Mouse (Mus musculus) heart, postnatal 10 days (tissue): ENCODE data around the gene Osbpl8. TPM values are rescaled to one million over a fixed set of nuclear protein-coding genes. Genes with fewer than 3 reads are reported as not detected.

Source experiments
- DNase-seq, 2 experiments: peaks; one replicate each; pipeline ENCODE4 v3.0.0; 2021
- intact Hi-C: fragments of 180-260 bp; cut with DNase I; formaldehyde crosslinking; loops from one replicate; pipeline ENCODE4 v1.15.1; 2025
- total RNA-seq, 2 experiments: library from RNA; stranded (reverse); gene quantifications; 2 replicates each; pipeline ENCODE4 v1.2.3; 2021

Gene Osbpl8
- total RNA-seq, 2 experiments from 2014 or later = 82.1 to 88.1 TPM

DNA sequence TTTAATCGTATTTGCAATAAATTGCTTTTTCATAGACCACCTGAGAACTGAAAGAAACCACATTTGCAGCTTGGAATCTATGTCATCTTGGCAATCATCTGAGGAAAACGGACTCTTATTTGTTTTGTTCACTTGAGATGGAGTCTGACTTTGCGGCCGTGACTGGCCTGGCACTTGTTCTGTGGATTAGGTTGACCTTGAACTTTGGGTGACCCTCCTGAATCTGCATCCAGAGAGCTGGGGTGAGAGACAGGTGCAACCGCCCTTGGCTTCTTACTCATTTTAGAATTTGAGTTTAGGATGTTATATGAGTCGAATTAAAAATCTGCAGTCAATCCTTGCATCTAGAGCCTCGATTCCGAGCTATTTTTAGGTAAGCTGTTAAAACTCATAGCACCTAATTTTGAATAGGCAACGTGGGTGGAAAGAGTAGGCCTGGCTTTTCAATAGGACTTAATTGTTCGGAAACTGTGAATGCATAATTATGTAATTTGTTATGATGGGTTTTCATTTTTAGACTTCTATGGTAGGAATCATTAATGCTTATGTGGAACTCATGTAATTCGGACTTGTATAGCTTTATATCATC, 20.1 kb upstream of the Osbpl8 start:
- DNase-seq = no peak
- intact Hi-C loops = no loop called here

DNA sequence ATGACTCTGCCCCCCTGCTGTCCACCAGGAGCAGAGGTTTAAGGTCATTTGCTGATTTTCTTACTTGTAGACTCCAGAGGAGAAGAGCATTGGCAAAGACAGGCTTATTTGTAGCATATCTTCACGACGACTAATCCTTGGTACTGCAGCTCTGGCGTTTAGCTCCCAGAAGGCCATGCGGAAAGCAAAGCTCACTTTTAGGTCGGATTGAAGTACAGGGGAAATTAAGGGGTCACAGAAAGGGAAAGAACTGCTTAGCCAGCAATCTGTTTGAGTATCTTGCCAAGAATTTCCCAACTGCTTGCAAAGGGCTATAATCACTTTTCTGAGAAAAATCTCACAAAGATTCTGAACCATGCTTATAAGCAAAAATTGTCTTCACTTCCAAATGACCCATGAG, 14.8 kb upstream of the Osbpl8 start:
- DNase-seq = no peak
- intact Hi-C loops = no loop called here

DNA sequence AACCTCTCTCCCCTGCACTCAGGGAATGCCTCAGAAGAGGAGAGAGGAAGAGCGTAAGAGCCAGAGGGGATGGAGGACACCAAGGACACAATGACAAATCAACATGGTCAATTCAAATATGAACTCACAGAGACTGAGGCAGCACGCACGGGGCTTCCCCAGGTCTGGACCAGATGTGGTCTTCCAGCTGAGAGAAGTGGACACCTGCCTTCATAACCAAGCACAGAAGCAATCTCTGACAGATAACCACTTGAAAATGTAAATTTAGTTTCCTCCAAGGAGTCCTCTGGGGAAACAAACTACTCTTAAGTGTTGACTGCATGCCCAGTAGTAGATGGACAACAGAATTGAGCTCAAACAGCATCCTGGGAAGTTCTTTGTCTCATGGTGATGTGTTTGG, 9.5 kb upstream of the Osbpl8 start:
- intact Hi-C loops = no loop called here
- DNase-seq = no peak

DNA sequence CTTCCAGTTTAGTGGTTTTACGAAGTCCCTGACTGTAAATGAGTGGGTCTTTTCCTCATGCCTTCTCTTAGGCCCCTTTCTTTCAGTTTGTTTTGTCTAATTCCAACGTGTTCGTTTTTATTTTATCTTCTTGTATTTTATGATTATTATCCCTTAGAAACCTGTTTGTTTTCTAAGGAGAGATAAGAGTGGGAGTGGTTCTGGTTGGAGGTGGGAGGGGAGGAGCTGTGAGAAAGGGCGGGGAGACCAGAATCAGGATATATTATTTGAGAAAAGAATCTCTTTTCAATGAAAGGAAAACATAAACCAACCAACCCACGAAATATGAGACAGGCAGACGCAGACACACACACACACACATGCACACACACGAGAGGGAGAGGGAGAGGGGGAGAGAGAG, 9.0 kb upstream of the Osbpl8 start:
- DNase-seq = no peak
- intact Hi-C loops = no loop called here

DNA sequence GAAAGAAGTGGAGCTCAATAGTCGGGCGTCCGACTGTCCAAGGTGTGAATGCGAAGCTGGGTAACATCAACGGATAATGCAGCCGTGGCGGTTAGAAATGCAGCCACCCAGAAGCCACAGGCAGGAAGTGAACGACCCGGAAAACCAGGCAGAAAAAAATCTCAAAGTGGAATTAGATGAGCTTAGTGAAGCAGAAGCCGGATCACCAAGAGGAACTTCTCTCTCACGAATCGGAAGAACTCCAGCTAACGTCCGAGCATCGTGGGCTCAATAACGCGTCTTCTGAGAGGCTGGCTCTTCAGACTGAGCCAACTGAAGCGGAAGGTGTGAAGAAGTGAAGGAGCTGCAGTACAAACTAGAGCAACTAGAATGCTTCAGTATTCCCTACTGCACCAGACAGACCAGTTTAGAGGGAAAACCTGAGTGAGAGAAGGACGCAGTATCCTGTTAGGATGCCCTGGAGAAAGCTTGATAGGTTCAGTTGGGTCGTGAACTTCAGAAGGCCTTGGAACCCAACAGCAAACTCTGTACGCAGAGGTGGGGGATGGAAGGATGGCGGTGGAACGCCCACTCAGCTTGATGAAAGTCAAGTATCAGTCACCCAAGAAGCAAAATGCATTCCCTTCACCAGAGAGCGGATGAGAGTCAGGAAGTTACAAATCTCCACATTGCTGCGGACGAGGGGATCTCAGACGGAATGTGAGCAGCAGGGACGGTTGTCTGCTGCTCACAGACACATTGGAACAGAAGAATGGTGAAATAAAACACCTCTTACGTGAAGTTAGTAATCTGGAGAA, 8.0 kb upstream of the Osbpl8 start:
- intact Hi-C loops = no loop called here
- no peak for DNase-seq

DNA sequence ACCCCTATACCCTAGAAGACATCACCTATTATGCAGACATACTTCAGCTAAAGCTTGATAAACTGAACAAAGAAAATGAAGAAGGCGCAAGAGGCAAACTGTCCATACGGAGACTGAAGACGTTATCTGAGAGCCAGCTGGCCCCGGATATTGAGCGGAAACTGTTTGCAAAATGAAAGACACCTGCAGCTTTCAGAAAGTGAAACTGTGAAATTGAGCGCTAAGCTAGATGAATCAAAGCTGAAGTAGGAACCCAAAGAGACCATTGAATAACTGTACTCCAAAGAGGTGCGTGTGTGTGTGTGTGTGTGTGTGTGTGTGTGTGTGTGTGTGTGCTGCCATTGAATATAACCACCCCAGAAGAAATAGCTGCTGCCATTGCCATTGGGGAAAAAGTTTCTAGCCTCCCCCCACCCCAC, 7.3 kb upstream of the Osbpl8 start:
- DNase-seq = no peak
- intact Hi-C loops = no loop called here

DNA sequence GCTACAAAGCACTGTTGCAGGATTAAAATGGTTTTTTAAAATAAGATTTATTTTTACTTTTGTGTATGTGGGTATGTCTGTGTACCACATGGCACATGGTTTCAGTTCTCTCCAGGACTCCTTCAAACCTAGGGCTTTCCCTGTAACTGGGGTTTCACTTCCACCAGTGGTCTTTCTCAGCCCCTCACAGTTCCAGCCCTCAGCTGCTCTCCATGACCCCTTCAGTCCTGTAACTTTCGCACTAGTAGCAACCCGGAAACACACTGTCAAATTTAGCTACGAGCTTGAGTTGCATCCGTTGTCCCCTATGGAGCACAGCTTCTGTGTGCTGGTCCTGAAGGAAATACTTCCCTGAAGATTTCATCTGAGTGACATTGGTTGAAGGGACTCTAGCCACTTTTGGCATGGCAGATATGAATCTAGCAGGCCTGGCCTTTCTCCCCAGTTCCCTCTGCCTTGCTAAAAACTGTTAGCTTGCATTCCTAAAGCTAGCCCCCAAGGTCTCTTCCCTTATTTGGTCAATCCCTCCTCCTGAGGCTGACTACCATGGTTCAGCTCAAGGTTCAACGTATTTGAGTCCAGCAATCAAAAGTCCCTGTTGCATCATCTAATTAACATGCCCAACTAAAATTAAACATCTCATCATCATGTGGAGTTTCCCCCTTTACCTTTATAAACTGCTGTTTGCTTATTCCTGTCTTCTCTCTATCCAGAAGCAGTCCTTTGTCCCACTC, 4.6 kb upstream of the Osbpl8 start:
- DNase-seq = no peak
- intact Hi-C loops = loop anchor here (5.0 kb wide), 1 partner anchor 173 kb away; no protein-coding TSS in a partner anchor

DNA sequence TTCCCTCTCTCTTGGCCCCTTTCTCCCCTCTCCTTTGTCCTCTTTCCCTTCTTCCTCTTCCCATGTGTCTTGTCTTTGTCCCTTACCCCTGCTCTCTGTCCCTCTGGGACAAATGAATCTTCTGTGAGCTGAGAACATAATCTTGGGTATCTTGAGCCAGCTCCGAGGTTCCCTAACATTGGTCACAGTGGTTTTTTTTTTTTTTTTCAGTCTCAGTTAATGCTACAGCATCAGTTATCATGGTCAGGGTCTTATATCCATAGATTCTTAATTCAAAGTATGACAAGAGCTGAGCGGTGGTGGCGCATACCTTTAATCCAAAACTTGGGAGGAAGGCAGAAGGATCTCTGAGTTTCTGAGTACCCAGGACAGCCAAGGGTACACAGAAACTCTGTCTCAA, 4.0 kb upstream of the Osbpl8 start:
- no peak for DNase-seq
- intact Hi-C loops = loop anchor here (5.0 kb wide), 1 partner anchor 173 kb away; no protein-coding TSS in a partner anchor

DNA sequence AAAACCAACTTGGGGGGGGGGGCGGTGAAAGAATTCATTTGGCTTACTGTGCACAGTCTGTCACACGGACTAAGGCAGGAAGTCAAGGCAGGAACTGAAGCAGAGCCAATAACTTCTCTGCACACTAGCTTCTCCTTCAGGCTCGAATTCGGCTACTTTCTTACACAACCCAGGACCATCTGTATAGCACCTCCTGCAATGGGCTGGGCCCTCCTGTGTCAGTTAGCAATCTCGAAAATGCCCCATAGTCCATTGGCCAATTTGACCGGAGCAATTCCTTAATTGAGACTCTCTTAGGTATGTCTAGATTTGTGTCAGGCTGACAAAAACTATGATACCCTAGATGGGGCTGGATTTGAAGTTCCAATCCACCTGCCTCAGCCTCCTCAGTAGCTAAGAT, 3.2 kb upstream of the Osbpl8 start:
- no peak for DNase-seq
- intact Hi-C loops = loop anchor here (5.0 kb wide), 1 partner anchor 174 kb away; no protein-coding TSS in a partner anchor

DNA sequence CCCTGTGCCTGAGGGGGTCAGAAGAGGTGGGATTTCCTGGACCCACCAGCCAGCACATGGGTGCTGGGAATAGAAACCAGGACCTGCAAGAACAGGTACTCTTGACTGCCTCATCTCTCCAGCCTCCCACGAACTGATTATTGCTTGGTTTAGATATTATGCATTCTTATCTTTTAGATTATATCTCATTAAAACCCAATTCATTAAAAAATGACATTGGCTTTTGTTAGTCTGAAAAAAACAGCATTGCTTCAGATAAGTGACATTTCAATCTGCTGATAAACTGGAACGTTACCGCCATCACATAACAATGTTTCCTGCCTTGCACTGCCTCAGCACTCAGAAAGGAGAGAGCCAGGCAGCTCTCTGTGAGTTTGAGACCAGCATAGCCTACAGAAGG, 1.5 kb upstream of the Osbpl8 start:
- intact Hi-C loops = loop anchor here (5.0 kb wide), 1 partner anchor 176 kb away; no protein-coding TSS in a partner anchor
- DNase-seq = no peak

DNA sequence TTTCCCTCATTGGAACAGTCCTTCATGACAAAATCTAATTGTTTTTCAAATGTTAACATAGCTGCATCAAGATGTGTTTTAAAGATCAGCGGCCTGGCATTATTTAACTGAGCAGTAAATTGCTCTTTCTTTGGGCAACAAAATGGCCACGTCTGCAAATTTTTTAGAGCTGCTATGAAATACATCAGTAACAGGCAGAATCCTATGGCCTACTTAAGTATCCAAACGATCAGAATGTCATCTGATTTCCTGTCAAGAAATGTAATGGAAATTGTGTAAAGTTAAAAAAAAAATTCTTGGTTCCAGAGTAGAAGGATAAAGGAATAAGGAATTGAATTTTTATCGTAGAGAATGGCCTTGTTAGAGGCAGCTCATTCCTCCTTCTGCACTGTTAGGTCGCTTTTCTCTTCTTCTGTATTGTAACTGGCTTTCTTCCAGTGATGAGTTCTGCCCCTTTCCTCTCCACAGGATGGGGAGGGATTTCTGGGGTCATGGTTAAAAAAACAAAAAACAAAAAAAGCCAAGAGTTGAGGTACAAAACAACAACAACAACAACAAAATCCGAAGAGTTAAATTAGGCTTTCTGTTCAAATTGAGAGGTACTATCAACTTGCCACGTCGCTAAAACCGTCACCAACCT, 831 bp upstream of the Osbpl8 start:
- intact Hi-C loops = loop anchor here (5.0 kb wide), 1 partner anchor 176 kb away; no protein-coding TSS in a partner anchor
- no peak for DNase-seq

DNA sequence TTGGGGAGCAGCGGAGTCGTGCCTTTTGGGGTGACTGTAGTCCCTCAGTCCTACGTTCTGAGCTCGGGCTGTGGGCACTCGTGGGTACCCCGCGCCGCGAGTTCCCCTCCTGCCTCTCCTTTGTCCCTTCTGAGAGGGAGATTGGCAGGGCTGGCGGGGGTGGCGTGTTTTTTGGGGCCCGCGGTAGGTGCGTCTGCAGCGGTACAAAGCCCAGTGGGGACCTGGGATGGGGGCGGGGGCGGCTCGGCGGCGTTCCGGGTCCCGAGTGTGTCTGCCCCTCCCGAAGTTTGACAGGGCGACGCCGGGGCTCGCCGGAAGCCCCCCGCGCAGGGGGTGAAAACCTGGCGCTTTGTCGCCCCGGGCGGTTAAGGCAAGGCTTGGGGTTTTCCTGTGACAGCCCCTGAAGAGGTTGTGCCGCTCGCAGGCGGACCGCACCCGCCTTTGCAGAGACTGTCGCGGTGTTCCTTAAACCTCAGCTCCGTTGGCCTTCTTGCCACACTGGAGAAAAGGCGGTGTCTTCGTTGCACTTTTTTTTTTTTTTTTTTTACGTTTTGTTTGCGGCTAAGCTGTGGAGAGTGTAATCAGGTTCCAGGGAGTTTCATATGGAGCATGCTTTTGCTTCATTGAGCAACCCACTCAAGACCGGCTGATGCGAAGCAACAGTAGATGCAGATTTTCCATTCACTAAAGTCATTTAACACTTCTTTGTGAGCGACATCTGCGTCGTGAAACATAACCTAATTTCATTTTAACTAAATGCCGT, 848 bp downstream of the Osbpl8 start:
- peak; percentile 60 to 68 for DNase-seq
- intact Hi-C loops = no loop called here

DNA sequence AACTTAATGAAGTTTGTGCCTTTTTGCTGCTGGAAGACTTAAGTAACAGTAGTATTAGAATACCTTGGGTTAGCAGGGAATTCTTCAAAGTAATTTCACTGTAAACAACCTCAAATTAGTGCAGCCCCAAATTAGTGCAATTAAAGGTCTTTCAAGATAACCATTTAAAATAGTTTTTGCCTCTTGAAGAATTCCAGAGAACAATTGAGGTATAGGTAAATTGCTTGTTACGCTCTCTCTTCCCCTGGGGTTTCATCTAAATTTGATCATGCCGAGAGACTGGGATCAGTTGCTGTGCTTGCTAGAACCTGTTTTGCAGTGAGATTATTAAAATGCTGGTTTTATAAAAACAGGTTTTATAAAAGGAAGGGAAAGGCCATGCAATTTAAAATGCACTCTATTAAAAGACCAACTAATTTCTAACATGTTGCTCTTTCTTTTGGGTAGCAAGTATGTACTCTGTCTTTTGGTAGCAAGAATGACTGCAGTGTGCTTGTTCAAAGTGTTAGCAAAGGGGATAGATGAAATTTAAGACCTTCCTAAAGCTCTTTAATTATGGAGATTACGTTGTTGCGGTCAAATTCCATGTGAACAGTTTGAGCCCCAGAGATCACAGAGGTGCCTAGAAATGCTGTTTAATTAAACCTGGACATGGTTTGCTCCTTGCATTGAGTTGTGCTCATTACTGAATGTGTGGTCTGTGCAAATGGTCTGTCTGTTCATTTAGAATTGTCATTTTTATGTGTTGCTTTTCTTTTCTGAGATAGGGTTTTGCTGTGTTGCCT, 1.7 kb downstream of the Osbpl8 start:
- intact Hi-C loops = no loop called here
- DNase-seq = no peak

DNA sequence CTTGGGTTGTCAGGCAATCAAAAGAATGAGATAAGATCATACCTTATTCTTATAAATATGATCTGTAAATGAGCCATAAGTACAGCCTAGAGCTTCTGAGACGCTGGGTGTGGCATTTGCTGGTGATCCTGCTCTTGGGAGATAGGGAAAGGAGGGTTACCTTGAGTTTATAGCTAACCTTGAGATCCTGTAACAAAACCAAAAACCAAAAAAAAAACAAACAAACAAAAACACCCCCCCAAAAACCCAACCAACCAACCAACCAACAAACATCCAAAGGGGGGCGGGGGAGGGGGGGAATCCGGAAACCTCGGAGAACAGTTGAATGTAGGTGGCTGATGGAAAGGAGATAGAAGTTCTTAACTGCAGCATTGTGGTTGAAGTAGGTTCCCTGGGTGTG, 2.9 kb downstream of the Osbpl8 start:
- intact Hi-C loops = no loop called here

DNA sequence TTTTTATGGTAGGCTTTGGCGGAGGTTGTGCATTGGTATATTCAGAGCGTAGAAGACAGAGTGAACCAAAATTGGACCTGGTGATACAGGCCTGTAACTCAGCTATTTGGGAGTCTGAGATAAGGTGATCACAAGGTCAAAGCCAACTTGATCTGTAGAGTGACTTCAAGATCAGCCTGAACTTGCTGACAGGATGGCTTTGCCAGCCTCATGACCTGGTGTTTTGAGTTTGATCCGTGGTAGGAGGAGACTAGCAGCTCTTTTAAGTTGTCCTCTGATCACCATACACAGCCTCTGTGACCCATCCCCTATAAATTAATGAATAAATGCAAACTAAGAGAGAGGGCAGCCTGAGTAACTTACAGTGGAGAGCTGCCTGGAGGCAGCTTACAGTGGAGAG, 3.8 kb downstream of the Osbpl8 start:
- intact Hi-C loops = no loop called here
- peak; percentile 58 to 70 for DNase-seq

More for the DNA sequence above, 2.9 kb downstream of the Osbpl8 start:
- DNase-seq = no peak

DNA sequence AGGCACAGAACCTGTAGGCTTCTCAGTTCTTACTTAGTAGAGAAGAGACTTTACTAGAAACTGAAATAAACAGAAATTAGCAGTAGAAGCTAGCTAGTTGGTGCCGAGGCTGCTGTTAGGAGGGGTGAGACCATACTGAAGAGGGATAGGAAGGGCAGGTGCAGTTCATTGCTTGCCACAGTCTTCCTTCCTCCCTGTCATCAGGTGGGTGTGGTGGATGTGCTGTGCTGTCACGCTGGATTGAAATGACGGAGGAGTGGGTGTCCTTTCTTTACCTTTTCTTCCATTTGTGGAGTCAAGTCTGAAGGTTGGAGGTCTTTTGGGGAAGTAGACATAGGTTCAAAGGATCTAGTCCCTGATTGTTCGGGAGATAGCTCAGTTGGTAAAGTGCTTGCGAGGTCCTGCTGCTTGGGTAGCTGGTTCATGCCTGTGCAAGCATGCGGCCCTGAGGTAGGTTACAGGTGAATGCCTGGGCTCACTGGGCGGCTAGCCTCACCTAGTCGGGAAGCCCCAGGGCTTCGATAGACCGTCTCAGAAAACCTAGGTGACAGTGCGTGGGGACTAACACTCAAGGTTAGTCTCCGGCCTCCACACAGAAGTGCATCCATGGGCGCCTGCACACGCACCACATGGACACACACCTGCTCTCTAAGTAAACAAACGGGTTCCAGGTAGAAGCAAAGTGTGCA, 6.8 kb downstream of the Osbpl8 start:
- intact Hi-C loops = no loop called here
- DNase-seq = no peak

DNA sequence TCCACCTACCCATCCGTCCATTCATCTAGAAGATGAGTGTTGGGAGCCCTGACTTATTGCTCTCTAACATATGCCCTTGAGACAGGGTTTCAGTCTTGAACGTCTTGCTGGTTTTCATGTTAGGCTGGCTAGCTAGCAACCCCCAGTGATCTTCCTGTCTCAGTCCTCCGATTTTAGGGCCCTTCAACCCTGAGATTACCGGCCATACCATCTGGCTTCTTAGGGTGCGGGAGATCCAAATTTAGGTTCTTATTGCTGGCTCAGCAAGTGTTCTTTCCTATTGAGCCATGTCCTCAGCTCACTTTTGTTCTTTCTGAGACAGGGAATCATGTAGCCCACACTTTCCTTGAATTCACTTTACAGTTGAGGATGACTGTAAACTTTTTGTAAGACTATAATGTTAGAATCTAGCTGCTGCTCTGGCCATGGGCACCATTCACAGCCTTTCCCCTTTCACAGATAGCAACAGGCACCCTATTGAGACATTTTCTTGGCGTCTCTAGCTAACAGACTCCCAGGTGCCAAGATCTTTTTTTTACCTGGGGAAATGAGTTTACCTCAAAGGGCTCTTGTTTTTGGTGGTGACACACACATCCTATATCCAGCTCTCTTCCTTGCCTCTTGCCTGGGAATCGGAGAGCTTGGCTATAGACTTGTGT, 9.2 kb downstream of the Osbpl8 start:
- DNase-seq = no peak
- intact Hi-C loops = no loop called here

DNA sequence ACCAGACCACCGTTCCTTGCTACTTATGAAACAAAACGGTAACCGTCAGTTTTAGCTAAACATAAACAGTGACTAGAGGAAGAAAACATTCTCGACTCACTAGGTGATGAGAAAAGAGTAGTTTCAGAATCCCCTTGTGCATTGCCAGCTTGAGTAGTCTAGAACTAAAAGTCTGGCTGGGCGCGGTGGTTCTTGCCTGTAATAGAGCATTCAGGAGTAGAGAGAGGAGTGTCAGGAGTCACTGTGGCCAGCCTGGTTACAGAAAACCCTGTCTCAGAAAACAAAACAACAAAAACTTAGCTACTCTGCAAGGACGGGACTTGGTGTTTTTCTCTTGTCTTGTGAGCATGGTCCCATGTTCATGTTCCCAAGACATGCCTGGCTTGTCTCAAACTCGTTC, 12.8 kb downstream of the Osbpl8 start:
- intact Hi-C loops = no loop called here
- DNase-seq = no peak
